Mouse (Mus musculus): ENCODE results near the gene Dgki.

DNA sequence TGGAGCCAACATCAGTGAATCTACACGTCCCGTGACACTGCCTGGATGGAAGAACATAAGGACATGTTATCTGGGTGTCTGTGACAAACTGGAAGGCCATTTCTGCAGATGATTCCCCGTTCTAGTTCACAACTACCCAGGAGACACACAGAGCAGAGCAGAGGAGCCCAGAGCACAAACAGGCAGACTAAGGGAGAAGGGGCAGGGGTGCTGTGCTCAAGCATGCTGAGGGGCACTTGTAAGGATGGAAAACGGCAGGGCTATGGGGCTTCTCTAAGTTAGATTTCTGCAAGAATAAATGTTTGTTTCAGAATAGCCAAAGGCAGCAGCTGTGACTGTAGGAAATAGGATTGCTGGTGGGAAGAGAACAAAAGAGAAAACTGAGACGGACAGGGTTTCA, 408.2 kb downstream of the Dgki start:
- TF ChIP-seq CTCF (IDR thresholded peaks at IDR 0.05; ENCODE audit: low read depth, low read length) (no peak), TAL1 (conservative IDR thresholded peaks at IDR 0.05; ENCODE audit: low read depth, low read length) (no peak), GATA2 (IDR thresholded peaks at IDR 0.05; ENCODE audit: borderline replicate concordance, low read depth, low read length) (no peak), GATA1 (IDR thresholded peaks at IDR 0.05; ENCODE audit: borderline replicate concordance, low read length) (no peak), POLR2AphosphoS5 (IDR thresholded peaks at IDR 0.05; ENCODE audit: insufficient replicate concordance, low read depth, low read length) (no peak)
